Mouse (Mus musculus): ENCODE data around the gene Pid1.

- TF ChIP-seq POLR2A (IDR thresholded peaks at IDR 0.05; ENCODE audit: low read depth, low read length), result no peak
- no peak for TF ChIP-seq CTCF (IDR thresholded peaks at IDR 0.05; ENCODE audit: extremely low read depth, insufficient read length, insufficient replicate concordance, low read depth, low read length)
These were observed 116.9 kb downstream of the Pid1 start for GRCm38 (mm10) chr1:84247111-84247510.

Data from small intestine, adult 2 months (tissue).